Mouse (Mus musculus): ENCODE measurements around the gene March8. TPM values are rescaled to one million over a fixed set of nuclear protein-coding genes. Genes with fewer than 3 reads are reported as not detected.

The March8 gene
- total RNA-seq, 2 experiments from 2014 or later, result 57.4 to 58.7 TPM

Other genes starting within 250 kb of the March8 start
- 10 to 100 TPM; 80.7 to 90.9 TPM for gene Tmcc1, start 144.5 kb upstream of the March8 start, total RNA-seq (2021)
- gene Washc2, start 130.0 kb upstream of the March8 start, total RNA-seq (2021), result 100 to 1,000 TPM in 1 of 2 experiments, 10 to 100 TPM in 1; 97.6 to 105 TPM
- gene Zfand4, start 73.8 kb upstream of the March8 start, total RNA-seq (2021), result 1 to 10 TPM; 6.2 to 9.1 TPM
- 1 to 10 TPM; 1.4 to 1.7 TPM for gene Alox5, start 123.2 kb downstream of the March8 start, total RNA-seq (2021)
- gene Olfr211, start 151.1 kb downstream of the March8 start, total RNA-seq (2021), result not detected
- not detected for gene Olfr212, start 168.5 kb downstream of the March8 start, total RNA-seq (2021)
- gene Olfr213, start 200.4 kb downstream of the March8 start, total RNA-seq (2021), result not detected
- 1 to 10 TPM; 1.8 to 2.4 TPM for gene Gm5580, start 213.1 kb downstream of the March8 start, total RNA-seq (2021)
- not detected for gene Olfr214, start 216.2 kb downstream of the March8 start, total RNA-seq (2021)
- gene Olfr215, start 246.2 kb downstream of the March8 start, total RNA-seq (2021), result not detected